ENCODE assay signal across 16 mouse cellular contexts in the genomic region with DNA sequence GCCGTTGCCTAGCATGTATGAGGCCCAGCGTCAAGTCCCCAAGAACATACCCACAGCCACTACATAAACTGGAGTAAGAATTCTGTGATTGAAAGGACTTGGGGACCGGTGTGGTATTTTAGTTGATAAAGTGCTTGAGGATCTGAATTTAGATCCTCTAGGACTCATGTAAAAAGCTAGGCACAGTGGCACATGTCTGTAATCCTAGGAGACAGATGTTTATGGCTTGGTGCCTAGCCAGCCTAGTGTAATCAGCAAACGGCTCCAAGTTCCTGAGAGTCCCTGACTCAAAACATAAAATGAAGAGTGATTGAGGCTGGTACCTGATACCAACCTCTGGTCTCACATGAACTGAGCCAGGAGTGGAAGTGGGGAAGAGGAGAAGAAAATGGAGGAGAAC.
"Had no signal": no experiment of that assay in that cellular context is flagged by ENCODE, and none has a peak within 500 bp of the region (broad histone marks: within the 10 kb centered on the region; RNA-seq: fewer than 3 reads in every experiment).

No protein-coding gene starts in this region.

- H3K27me3 ChIP-seq: neural tube, embryonic 13.5 days; neural tube, embryonic 15.5 days; stomach, embryonic 15.5 days had no signal

- H3K9me3 ChIP-seq: neural tube, embryonic 13.5 days; neural tube, embryonic 15.5 days; stomach, embryonic 15.5 days had no signal

- DNase-seq: retina, postnatal 1 day; right cerebral cortex, adult 18-20 months; right cerebral cortex, postnatal 14 days; right cerebral cortex, postnatal 25 days; right cerebral cortex, postnatal 4 days; spleen, adult 18-20 months; thymus, adult 18-20 months; thymus, adult 2 months; thymus, postnatal 14 days; thymus, postnatal 25 days; thymus, postnatal 36 days; thymus, postnatal 4 days had no signal

- H3K9ac ChIP-seq: neural tube, embryonic 13.5 days; neural tube, embryonic 15.5 days; stomach, embryonic 15.5 days had no signal

- H3K4me2 ChIP-seq: neural tube, embryonic 13.5 days; neural tube, embryonic 15.5 days; stomach, embryonic 15.5 days had no signal

- H3K4me1 ChIP-seq: neural tube, embryonic 13.5 days; neural tube, embryonic 15.5 days; stomach, embryonic 15.5 days had no signal

- H3K36me3 ChIP-seq: neural tube, embryonic 13.5 days; neural tube, embryonic 15.5 days; stomach, embryonic 15.5 days had no signal

- H3K27ac ChIP-seq: neural tube, embryonic 13.5 days; neural tube, embryonic 15.5 days; stomach, embryonic 15.5 days; stomach, postnatal 0 days had no signal

- H3K4me3 ChIP-seq: neural tube, embryonic 13.5 days; neural tube, embryonic 15.5 days; stomach, embryonic 15.5 days had no signal
